Mouse (Mus musculus) layer of hippocampus, adult 6 months (tissue): ENCODE data around the gene Tmem269. TPM values are rescaled to one million over a fixed set of nuclear protein-coding genes. Genes with fewer than 3 reads are reported as not detected.

Experiments used
- long read RNA-seq, 2 experiments: library from polyadenylated mRNA; unstranded; transcript quantifications; one replicate each; pipeline ENCODE4 v2.0.0; 2019 to 2020
- polyA plus RNA-seq: library from polyadenylated mRNA; unstranded; fragments of <200 nt; fragmentation: Nextera tagmentation; gene quantifications from 2 replicates; pipeline ENCODE4 v1.2.3, GENCODE M21; 2021

The Tmem269 gene
- 0.35 and 0.48 TPM in 2 replicates for polyA plus RNA-seq
- long read RNA-seq, experiment 1: 0 reads
- long read RNA-seq, experiment 2, partial matches to known transcripts: 0 of 4 reads
- long read RNA-seq, experiment 2, other reads (novel, unspliced or antisense): 4 of 4 reads

GRCm38 (mm10) chr4:119218169-119218568 is at the start of gene Tmem269:
Gene Tmem269, minus strand, starts transcription at chr4:119218217.

GRCm38 (mm10) chr4:119255351-119255750 is 37.3 kb upstream of the Tmem269 start, which contains the start of gene Cldn19:
Gene Cldn19, plus strand, starts transcription at chr4:119255414.

GRCm38 (mm10) chr4:119232410-119233255 is 14.6 kb upstream of the Tmem269 start, which contains the start of the genes AU022252 and P3h1:
Gene AU022252, minus strand, starts transcription at chr4:119232712.
Gene P3h1, plus strand, starts transcription at chr4:119232915.

GRCm38 (mm10) chr4:119194909-119195581 is 23.0 kb downstream of the Tmem269 start, which contains the start of gene Svbp:
Gene Svbp, plus strand, starts transcription at chr4:119195306.

GRCm38 (mm10) chr4:119189864-119190263 is 28.2 kb downstream of the Tmem269 start, which contains the start of gene Ermap:
Gene Ermap, minus strand, starts transcription at chr4:119190011.

GRCm38 (mm10) chr4:119173851-119174453 is 44.1 kb downstream of the Tmem269 start, which contains the start of gene Zfp691:
Gene Zfp691, minus strand, starts transcription at chr4:119174195.

Other genes starting within 250 kb of the Tmem269 start
- 18.5 and 19.3 TPM in 2 replicates for gene Slc2a1, start 109.5 kb downstream of the Tmem269 start, polyA plus RNA-seq
- gene Zfp691, start 44.0 kb downstream of the Tmem269 start, polyA plus RNA-seq: 11.2 and 12.6 TPM in 2 replicates
- gene Ermap, start 28.2 kb downstream of the Tmem269 start, polyA plus RNA-seq: 0.09 and 0.14 TPM in 2 replicates
- gene Svbp, start 22.9 kb downstream of the Tmem269 start, polyA plus RNA-seq: 79.2 and 79.8 TPM in 2 replicates
- 20.0 and 20.8 TPM in 2 replicates for gene AU022252, start 14.5 kb upstream of the Tmem269 start, polyA plus RNA-seq
- gene P3h1, start 14.7 kb upstream of the Tmem269 start, polyA plus RNA-seq: 2.9 and 4.8 TPM in 2 replicates
- 1.0 and 1.2 TPM in 2 replicates for gene Cldn19, start 37.2 kb upstream of the Tmem269 start, polyA plus RNA-seq
- 74.6 and 93.9 TPM in 2 replicates for gene Ybx1, start 76.4 kb upstream of the Tmem269 start, polyA plus RNA-seq
- gene Ppih, start 102.3 kb upstream of the Tmem269 start, polyA plus RNA-seq: 30.2 and 32.6 TPM in 2 replicates
- 12.6 and 14.4 TPM in 2 replicates for gene Ccdc30, start 197.3 kb upstream of the Tmem269 start, polyA plus RNA-seq
- gene Ppcs, start 204.2 kb upstream of the Tmem269 start, polyA plus RNA-seq: 15.0 and 19.0 TPM in 2 replicates
- gene Zmynd12, start 204.6 kb upstream of the Tmem269 start, polyA plus RNA-seq: 0.40 and 0.59 TPM in 2 replicates